Mouse (Mus musculus): ENCODE measurements at regions not wholly inside any gene's neighbourhood (a gene's known extent, or its start where the extent isn't known, plus 50 kb on each side); places are given as distances from the start of the nearest gene placed in this dataset.

- no peaks in the 10 kb centered on the region for H3K36me3 ChIP-seq (ENCODE audit: insufficient read depth, low read length)
- no peak for TF ChIP-seq CTCF (IDR thresholded peaks at IDR 0.05; ENCODE audit: low read depth)
- H3K4me1 ChIP-seq (replicated peaks; ENCODE audit: insufficient read depth, low read length): no peaks in the 10 kb centered on the region
- no peak overlapping the region for H3K4me2 ChIP-seq (ENCODE audit: low read length)
- no peak overlapping the region for H3K27ac ChIP-seq
- no peaks in the 10 kb centered on the region for H3K9me3 ChIP-seq (replicated peaks; ENCODE audit: low read length)
- no peaks in the 10 kb centered on the region for H3K27me3 ChIP-seq (ENCODE audit: insufficient read depth, low read length)
- no peak overlapping the region for H3K4me3 ChIP-seq (replicated peaks; ENCODE audit: low read depth, low read length)
- no peak overlapping the region for H3K9ac ChIP-seq (ENCODE audit: low read depth, low read length)
- DNase-seq (ENCODE audit: low spot score) (no peak), ATAC-seq (replicated peaks; ENCODE audit: low FRiP score, low read depth) (no peak)
- 58% methylated on average over 3 of the region's 3 CpGs for WGBS
Observed at GRCm38 (mm10) chr4:53323195-53323594, 117.0 kb upstream of the Slc44a1 start.

GRCm38 (mm10) chr4:53322484-53322883, 117.7 kb upstream of the Slc44a1 start:
- Histone ChIP-seq H3K4me1 (replicated peaks; ENCODE audit: insufficient read depth, low read length) (no peaks in the 10 kb centered on the region), H3K27ac (no peak overlapping the region), H3K4me3 (replicated peaks; ENCODE audit: low read depth, low read length) (no peak overlapping the region), H3K9me3 (replicated peaks; ENCODE audit: low read length) (no peaks in the 10 kb centered on the region), H3K4me2 (ENCODE audit: low read length) (no peak overlapping the region), H3K9ac (ENCODE audit: low read depth, low read length) (no peak overlapping the region), H3K27me3 (ENCODE audit: insufficient read depth, low read length) (no peaks in the 10 kb centered on the region), H3K36me3 (ENCODE audit: insufficient read depth, low read length) (no peaks in the 10 kb centered on the region)
- ATAC-seq (replicated peaks; ENCODE audit: low FRiP score, low read depth): no peak
- WGBS: 70% methylated on average over 5 of the region's 5 CpGs
- no peak for DNase-seq (ENCODE audit: low spot score)
- TF ChIP-seq CTCF (IDR thresholded peaks at IDR 0.05; ENCODE audit: low read depth): no peak

- H3K4me3 ChIP-seq (replicated peaks; ENCODE audit: low read depth, low read length): no peak overlapping the region
- H3K9ac ChIP-seq (ENCODE audit: low read depth, low read length): no peak overlapping the region
- H3K9me3 ChIP-seq (replicated peaks; ENCODE audit: low read length): no peaks in the 10 kb centered on the region
- H3K27me3 ChIP-seq (ENCODE audit: insufficient read depth, low read length): no peaks in the 10 kb centered on the region
- DNase-seq (ENCODE audit: low spot score) (no peak), ATAC-seq (replicated peaks; ENCODE audit: low FRiP score, low read depth) (no peak)
- TF ChIP-seq CTCF (IDR thresholded peaks at IDR 0.05; ENCODE audit: low read depth): no peak
- H3K4me1 ChIP-seq (replicated peaks; ENCODE audit: insufficient read depth, low read length): no peaks in the 10 kb centered on the region
- H3K36me3 ChIP-seq (ENCODE audit: insufficient read depth, low read length): no peaks in the 10 kb centered on the region
- no peak overlapping the region for H3K27ac ChIP-seq
- 84% methylated on average over 6 of the region's 6 CpGs for WGBS
- no peak overlapping the region for H3K4me2 ChIP-seq (ENCODE audit: low read length)
Observed at GRCm38 (mm10) chr4:53320735-53321449, 119.3 kb upstream of the Slc44a1 start.

GRCm38 (mm10) chr4:53319051-53319450, 121.2 kb upstream of the Slc44a1 start:
- TF ChIP-seq CTCF (IDR thresholded peaks at IDR 0.05; ENCODE audit: low read depth): no peak
- no peaks in the 10 kb centered on the region for H3K36me3 ChIP-seq (ENCODE audit: insufficient read depth, low read length)
- H3K4me2 ChIP-seq (ENCODE audit: low read length): no peak overlapping the region
- no peaks in the 10 kb centered on the region for H3K9me3 ChIP-seq (replicated peaks; ENCODE audit: low read length)
- no peaks in the 10 kb centered on the region for H3K4me1 ChIP-seq (replicated peaks; ENCODE audit: insufficient read depth, low read length)
- WGBS: 77% methylated on average over 4 of the region's 4 CpGs
- no peak for DNase-seq (ENCODE audit: low spot score)
- H3K27me3 ChIP-seq (ENCODE audit: insufficient read depth, low read length): no peaks in the 10 kb centered on the region
- no peak overlapping the region for H3K9ac ChIP-seq (ENCODE audit: low read depth, low read length)
- no peak for ATAC-seq (replicated peaks; ENCODE audit: low FRiP score, low read depth)
- H3K4me3 ChIP-seq (replicated peaks; ENCODE audit: low read depth, low read length): no peak overlapping the region
- H3K27ac ChIP-seq: no peak overlapping the region; the same call in 1 of the 2 replicates

GRCm38 (mm10) chr4:53318181-53318580, 122.0 kb upstream of the Slc44a1 start:
- ATAC-seq (replicated peaks; ENCODE audit: low FRiP score, low read depth) (no peak), DNase-seq (ENCODE audit: low spot score) (no peak)
- no peak overlapping the region for H3K9ac ChIP-seq (ENCODE audit: low read depth, low read length)
- no peak overlapping the region for H3K27ac ChIP-seq
- H3K9me3 ChIP-seq (replicated peaks; ENCODE audit: low read length): no peaks in the 10 kb centered on the region
- WGBS: 54% methylated on average over 6 of the region's 6 CpGs
- TF ChIP-seq CTCF (IDR thresholded peaks at IDR 0.05; ENCODE audit: low read depth): no peak
- no peak overlapping the region for H3K4me2 ChIP-seq (ENCODE audit: low read length)
- no peaks in the 10 kb centered on the region for H3K27me3 ChIP-seq (ENCODE audit: insufficient read depth, low read length)
- no peak overlapping the region for H3K4me3 ChIP-seq (replicated peaks; ENCODE audit: low read depth, low read length)
- no peaks in the 10 kb centered on the region for H3K4me1 ChIP-seq (replicated peaks; ENCODE audit: insufficient read depth, low read length)
- no peaks in the 10 kb centered on the region for H3K36me3 ChIP-seq (ENCODE audit: insufficient read depth, low read length)

- H3K4me1 ChIP-seq (replicated peaks; ENCODE audit: insufficient read depth, low read length): no peaks in the 10 kb centered on the region
- H3K27me3 ChIP-seq (ENCODE audit: insufficient read depth, low read length): no peaks in the 10 kb centered on the region
- ATAC-seq (replicated peaks; ENCODE audit: low FRiP score, low read depth) (no peak), DNase-seq (ENCODE audit: low spot score) (no peak)
- no peak overlapping the region for H3K9ac ChIP-seq (ENCODE audit: low read depth, low read length)
- H3K27ac ChIP-seq: no peak overlapping the region
- WGBS: 74% methylated on average over 7 of the region's 7 CpGs
- no peak overlapping the region for H3K4me2 ChIP-seq (ENCODE audit: low read length)
- H3K9me3 ChIP-seq (replicated peaks; ENCODE audit: low read length): no peaks in the 10 kb centered on the region
- H3K4me3 ChIP-seq (replicated peaks; ENCODE audit: low read depth, low read length): no peak overlapping the region
- no peaks in the 10 kb centered on the region for H3K36me3 ChIP-seq (ENCODE audit: insufficient read depth, low read length)
- no peak for TF ChIP-seq CTCF (IDR thresholded peaks at IDR 0.05; ENCODE audit: low read depth)
Observed at GRCm38 (mm10) chr4:53317453-53317824, 122.8 kb upstream of the Slc44a1 start.
